Mouse (Mus musculus): ENCODE results near the gene Trpm8.

Trpm8 gene

GRCm38 (mm10) chr1:88309020-88309419 is 31.6 kb downstream of the Trpm8 start:
- in situ Hi-C loops (cut with MboI; ENCODE audit: low pct_unique_long_range_greater_than_20kb in 1 of 2, low sequenced_read_pairs in 2 of 2, unreplicated experiment in 1 of 2): loop anchor here in 1 of 2 experiments (5.0 kb wide), 1 partner anchor 87 kb away; no protein-coding TSS in a partner anchor

DNA sequence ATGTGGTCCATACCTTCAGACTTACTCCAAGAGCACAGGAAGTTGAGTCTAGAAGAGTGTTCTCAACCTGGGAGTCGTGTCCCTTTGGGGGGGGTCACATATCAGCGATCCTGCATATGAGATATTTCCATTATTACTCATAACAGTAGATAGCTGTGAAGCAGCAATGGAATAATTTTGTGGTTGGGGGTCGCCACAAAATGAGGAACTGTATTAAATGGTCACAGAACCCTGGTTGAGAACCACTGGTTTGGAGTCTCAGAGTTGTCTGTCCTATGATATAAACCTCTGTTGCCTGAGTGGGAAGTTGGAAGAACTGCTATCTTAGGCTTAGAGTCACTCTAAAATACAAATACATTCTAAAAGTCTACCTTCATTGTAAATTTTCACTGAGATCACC is 32.4 kb downstream of the Trpm8 start:
- in situ Hi-C loops (cut with MboI; ENCODE audit: low pct_unique_long_range_greater_than_20kb in 1 of 2, low sequenced_read_pairs in 2 of 2, unreplicated experiment in 1 of 2): loop anchor here in 1 of 2 experiments (5.0 kb wide), 1 partner anchor 88 kb away; no protein-coding TSS in a partner anchor

GRCm38 (mm10) chr1:88310349-88310748 is 32.9 kb downstream of the Trpm8 start:
- in situ Hi-C loops (cut with MboI; ENCODE audit: low pct_unique_long_range_greater_than_20kb in 1 of 2, low sequenced_read_pairs in 2 of 2, unreplicated experiment in 1 of 2): no loop called here

- in situ Hi-C loops (cut with MboI; ENCODE audit: low pct_unique_long_range_greater_than_20kb in 1 of 2, low sequenced_read_pairs in 2 of 2, unreplicated experiment in 1 of 2): no loop called here
Observed at GRCm38 (mm10) chr1:88317279-88317678, 39.8 kb downstream of the Trpm8 start.

DNA sequence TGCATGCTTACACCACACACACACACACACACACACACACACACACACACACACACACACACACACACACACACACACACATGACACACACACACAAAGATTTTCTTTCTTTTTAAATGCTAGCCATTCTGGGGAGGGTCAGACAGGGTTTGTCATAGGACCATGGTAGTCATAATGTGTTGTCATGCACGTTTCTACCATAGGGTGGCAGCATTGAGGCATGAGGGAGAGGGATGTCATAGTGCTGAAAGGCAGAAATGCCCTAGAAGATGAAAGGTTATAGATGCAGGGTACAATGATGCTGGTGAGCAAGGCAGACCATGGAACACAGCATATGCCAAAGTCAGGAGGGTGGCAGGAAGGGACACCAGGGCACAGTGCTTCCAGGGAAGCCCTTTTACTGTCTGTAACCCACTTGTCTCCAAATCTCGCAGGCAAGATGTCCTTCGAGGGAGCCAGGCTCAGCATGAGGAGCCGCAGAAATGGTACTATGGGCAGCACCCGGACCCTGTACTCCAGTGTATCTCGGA is 41.1 kb downstream of the Trpm8 start:
- in situ Hi-C loops (cut with MboI; ENCODE audit: low pct_unique_long_range_greater_than_20kb in 1 of 2, low sequenced_read_pairs in 2 of 2, unreplicated experiment in 1 of 2): no loop called here

DNA sequence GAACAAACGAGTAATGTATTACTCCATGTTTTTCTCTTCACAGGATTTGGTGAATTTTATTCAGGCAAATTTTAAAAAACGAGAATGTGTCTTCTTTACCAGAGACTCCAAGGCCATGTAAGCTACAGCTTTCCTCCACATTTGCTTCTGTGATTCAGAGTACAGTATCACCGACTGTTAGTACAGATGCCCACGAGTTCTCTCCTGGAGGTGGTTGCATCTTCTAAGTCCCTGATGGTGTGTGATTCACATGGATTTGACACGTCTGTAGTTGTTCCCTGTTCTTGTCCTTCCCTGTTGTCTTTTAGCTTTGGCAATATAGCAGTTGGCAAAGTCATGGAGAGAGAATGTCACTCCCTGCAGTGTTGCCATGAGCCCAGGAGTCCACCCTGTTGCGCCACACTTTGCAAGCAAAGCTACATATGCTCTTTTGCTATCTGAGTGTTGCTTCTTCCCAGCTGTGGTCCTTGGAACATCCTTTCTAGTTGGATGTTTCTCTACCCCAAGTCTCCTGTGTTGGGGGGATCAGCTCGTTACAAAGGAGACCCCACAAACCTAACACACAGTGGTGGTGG is 43.4 kb downstream of the Trpm8 start:
- in situ Hi-C loops (cut with MboI; ENCODE audit: low pct_unique_long_range_greater_than_20kb in 1 of 2, low sequenced_read_pairs in 2 of 2, unreplicated experiment in 1 of 2): no loop called here

DNA sequence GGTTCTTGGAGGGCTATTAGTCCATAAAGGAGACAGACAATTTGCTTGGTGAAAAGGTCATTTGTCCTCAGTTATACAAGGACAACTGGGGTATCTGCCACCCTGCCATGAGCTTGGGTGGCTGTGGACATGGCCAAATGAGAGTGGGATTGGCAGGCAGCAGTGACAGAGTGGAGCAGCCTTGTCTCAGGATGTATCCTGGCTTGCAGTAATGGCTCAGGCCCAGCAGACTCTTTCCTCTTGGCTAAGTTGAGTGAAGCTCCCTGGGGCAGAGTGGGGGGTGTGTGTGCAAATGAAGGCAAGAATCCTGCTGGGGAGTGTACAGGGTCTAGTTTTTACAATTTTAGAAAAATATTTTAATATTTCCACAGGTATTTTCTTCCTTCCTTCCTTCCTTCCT is 44.7 kb downstream of the Trpm8 start:
- in situ Hi-C loops (cut with MboI; ENCODE audit: low pct_unique_long_range_greater_than_20kb in 1 of 2, low sequenced_read_pairs in 2 of 2, unreplicated experiment in 1 of 2): no loop called here

DNA sequence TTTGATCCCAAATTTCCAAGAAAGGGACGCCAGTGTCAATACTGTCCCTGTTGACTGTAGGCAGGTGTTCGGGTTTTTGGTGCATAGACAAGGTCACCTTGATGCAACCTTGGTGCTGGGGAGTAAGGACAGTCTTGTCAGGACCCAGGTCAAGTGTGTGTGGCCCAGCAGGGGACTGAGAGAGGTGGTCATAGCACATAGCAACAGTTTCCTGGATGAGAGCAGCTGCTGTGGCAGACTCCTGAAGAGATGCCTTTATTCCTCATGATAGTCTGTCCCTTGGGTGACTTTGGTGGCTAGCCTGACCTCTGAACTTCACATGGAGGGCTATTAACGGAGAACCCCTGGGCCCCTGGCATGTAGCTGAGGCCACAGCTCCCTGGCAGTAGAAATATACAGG is 45.6 kb downstream of the Trpm8 start:
- in situ Hi-C loops (cut with MboI; ENCODE audit: low pct_unique_long_range_greater_than_20kb in 1 of 2, low sequenced_read_pairs in 2 of 2, unreplicated experiment in 1 of 2): no loop called here

- in situ Hi-C loops (cut with MboI; ENCODE audit: low pct_unique_long_range_greater_than_20kb in 1 of 2, low sequenced_read_pairs in 2 of 2, unreplicated experiment in 1 of 2): no loop called here
Observed at GRCm38 (mm10) chr1:88339481-88339880, 62.0 kb downstream of the Trpm8 start.

DNA sequence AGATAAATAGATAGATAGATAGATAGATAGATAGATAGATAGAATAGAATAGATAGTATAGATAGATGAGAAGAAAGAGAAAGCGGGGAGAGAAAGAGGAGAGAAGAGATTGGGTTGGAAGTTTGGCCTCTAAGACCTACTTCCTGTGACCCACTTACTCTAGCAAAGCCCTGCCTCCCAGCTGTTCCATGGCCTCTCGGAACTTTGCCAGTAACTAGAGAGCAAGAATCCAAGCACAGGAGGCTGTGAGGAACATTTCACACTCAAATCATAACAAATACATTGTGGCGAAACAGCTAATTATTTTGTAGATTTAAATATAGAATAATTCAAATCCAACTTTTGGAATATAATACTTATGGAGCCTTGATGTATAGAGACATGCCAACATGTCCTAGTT is 65.2 kb downstream of the Trpm8 start:
- in situ Hi-C loops (cut with MboI; ENCODE audit: low pct_unique_long_range_greater_than_20kb in 1 of 2, low sequenced_read_pairs in 2 of 2, unreplicated experiment in 1 of 2): no loop called here

GRCm38 (mm10) chr1:88345580-88345979 is 68.1 kb downstream of the Trpm8 start:
- in situ Hi-C loops (cut with MboI; ENCODE audit: low pct_unique_long_range_greater_than_20kb in 1 of 2, low sequenced_read_pairs in 2 of 2, unreplicated experiment in 1 of 2): no loop called here

DNA sequence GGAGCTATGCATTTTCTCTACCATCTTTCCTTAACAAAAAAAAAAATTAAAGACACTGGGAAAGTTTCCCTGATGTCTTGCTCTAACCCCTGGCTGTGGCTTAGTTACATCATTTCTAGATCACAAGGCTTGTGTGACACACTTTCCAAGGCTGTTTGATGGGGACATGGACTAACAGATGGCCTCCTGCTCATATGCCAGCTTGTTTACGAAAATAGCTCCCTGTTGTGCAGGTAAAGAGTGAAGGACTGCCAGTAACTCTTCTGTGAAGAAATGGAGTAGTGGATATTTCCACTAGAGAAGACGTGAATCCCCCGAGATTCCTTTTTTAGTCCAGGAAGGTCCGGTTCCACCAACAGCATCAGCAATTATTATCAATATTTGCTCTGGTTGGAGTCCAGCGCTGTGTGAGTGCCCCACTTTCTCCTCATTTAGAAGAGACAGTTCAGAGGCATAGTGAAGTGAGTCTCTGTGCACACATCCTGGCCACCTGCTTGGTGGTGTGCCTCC is 71.1 kb downstream of the Trpm8 start:
- in situ Hi-C loops (cut with MboI; ENCODE audit: low pct_unique_long_range_greater_than_20kb in 1 of 2, low sequenced_read_pairs in 2 of 2, unreplicated experiment in 1 of 2): no loop called here

- in situ Hi-C loops (cut with MboI; ENCODE audit: low pct_unique_long_range_greater_than_20kb in 1 of 2, low sequenced_read_pairs in 2 of 2, unreplicated experiment in 1 of 2): no loop called here
Observed at GRCm38 (mm10) chr1:88350761-88351160, 73.3 kb downstream of the Trpm8 start.

DNA sequence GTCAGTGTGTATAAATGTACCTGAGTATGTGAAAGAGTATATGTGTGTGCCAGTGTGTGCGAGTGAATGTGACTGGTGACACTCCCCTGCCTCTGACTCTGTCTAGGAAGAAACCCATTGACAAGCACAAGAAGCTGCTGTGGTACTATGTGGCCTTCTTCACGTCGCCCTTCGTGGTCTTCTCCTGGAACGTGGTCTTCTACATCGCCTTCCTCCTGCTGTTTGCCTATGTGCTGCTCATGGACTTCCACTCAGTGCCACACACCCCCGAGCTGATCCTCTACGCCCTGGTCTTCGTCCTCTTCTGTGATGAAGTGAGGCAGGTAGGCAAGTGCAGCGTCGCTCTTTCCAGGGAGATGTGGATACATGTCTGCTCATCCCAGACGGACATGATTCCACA is 77.6 kb downstream of the Trpm8 start:
- in situ Hi-C loops (cut with MboI; ENCODE audit: low pct_unique_long_range_greater_than_20kb in 1 of 2, low sequenced_read_pairs in 2 of 2, unreplicated experiment in 1 of 2): no loop called here

- in situ Hi-C loops (cut with MboI; ENCODE audit: low pct_unique_long_range_greater_than_20kb in 1 of 2, low sequenced_read_pairs in 2 of 2, unreplicated experiment in 1 of 2): no loop called here
Observed at GRCm38 (mm10) chr1:88355681-88356080, 78.2 kb downstream of the Trpm8 start.

DNA sequence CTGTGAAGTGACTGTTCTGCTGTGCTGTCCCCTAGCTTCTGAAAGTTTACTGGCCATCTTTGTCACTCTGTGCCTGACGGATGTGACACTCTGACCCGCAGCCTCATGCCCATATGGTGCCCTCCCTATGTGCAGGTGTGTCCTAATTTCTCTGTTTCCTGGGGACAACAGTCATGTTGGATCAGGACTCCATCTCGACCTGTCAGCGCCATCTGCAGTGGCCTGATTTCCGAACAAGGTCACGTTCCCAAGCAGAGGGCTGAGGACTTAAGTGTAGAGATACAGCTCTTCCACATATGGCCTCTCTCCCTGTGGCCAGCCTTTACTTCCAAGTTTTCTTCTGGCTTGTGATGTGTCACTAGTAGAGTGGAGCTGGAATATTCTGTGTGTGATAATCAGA is 79.2 kb downstream of the Trpm8 start:
- in situ Hi-C loops (cut with MboI; ENCODE audit: low pct_unique_long_range_greater_than_20kb in 1 of 2, low sequenced_read_pairs in 2 of 2, unreplicated experiment in 1 of 2): no loop called here

- in situ Hi-C loops (cut with MboI; ENCODE audit: low pct_unique_long_range_greater_than_20kb in 1 of 2, low sequenced_read_pairs in 2 of 2, unreplicated experiment in 1 of 2): no loop called here
Observed at GRCm38 (mm10) chr1:88357458-88358090, 80.1 kb downstream of the Trpm8 start.

- in situ Hi-C loops (cut with MboI; ENCODE audit: low pct_unique_long_range_greater_than_20kb in 1 of 2, low sequenced_read_pairs in 2 of 2, unreplicated experiment in 1 of 2): no loop called here
Observed at GRCm38 (mm10) chr1:88358102-88358654, 80.7 kb downstream of the Trpm8 start.

DNA sequence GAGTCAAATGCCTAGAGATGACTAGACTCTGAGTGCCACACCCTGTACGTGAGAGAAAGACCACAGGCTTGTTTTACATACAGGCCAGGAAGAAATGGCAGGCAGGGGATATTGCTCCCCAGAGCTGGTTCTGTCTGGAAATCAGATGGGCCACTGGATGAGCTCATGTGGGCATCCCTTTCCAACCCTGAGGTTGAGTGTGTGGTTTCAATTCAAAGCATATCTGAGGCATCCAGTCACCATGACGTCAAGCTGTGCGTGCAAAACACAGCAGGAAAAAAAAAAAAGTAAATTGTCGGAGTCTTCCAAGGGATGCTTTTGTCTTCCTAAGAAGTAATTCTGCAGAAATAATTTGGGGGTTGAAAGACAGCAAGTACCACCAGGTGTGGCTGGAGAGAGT is 83.6 kb downstream of the Trpm8 start:
- in situ Hi-C loops (cut with MboI; ENCODE audit: low pct_unique_long_range_greater_than_20kb in 1 of 2, low sequenced_read_pairs in 2 of 2, unreplicated experiment in 1 of 2): no loop called here
